Mouse (Mus musculus) telencephalon, adult 2 months (tissue): ENCODE measurements around the gene Ehd4.

ENCODE experiments used
- DNase-seq: peaks from one replicate; pipeline ENCODE4 v3.0.0-alpha.2; 2011; ENCODE audit warnings: low read depth, low spot score

Gene Ehd4

GRCm38 (mm10) chr2:120144390-120144789 is 10.0 kb downstream of the Ehd4 start:
- no peak for DNase-seq

- no peak for DNase-seq
Observed at GRCm38 (mm10) chr2:120142336-120142735, 12.1 kb downstream of the Ehd4 start.

GRCm38 (mm10) chr2:120141671-120142070 is 12.7 kb downstream of the Ehd4 start:
- DNase-seq = no peak

- no peak for DNase-seq
Observed at GRCm38 (mm10) chr2:120140326-120140725, 14.1 kb downstream of the Ehd4 start.

GRCm38 (mm10) chr2:120139091-120139490 is 15.3 kb downstream of the Ehd4 start:
- no peak for DNase-seq

GRCm38 (mm10) chr2:120137281-120137680 is 17.1 kb downstream of the Ehd4 start:
- no peak for DNase-seq

- no peak for DNase-seq
Observed at GRCm38 (mm10) chr2:120134453-120135075, 19.8 kb downstream of the Ehd4 start.

GRCm38 (mm10) chr2:120131881-120132280 is 22.5 kb downstream of the Ehd4 start:
- no peak for DNase-seq

GRCm38 (mm10) chr2:120129252-120129908 is 25.0 kb downstream of the Ehd4 start:
- DNase-seq = no peak

GRCm38 (mm10) chr2:120128611-120129051 is 25.8 kb downstream of the Ehd4 start:
- DNase-seq = no peak

GRCm38 (mm10) chr2:120128011-120128410 is 26.4 kb downstream of the Ehd4 start:
- no peak for DNase-seq

GRCm38 (mm10) chr2:120126901-120127300 is 27.5 kb downstream of the Ehd4 start:
- no peak for DNase-seq

GRCm38 (mm10) chr2:120126408-120126807 is 28.0 kb downstream of the Ehd4 start:
- no peak for DNase-seq

- no peak for DNase-seq
Observed at GRCm38 (mm10) chr2:120125461-120125860, 28.9 kb downstream of the Ehd4 start.

GRCm38 (mm10) chr2:120124946-120125345 is 29.5 kb downstream of the Ehd4 start:
- no peak for DNase-seq

- no peak for DNase-seq
Observed at GRCm38 (mm10) chr2:120124096-120124495, 30.3 kb downstream of the Ehd4 start.

- no peak for DNase-seq
Observed at GRCm38 (mm10) chr2:120122983-120123382, 31.4 kb downstream of the Ehd4 start.

- DNase-seq = no peak
Observed at GRCm38 (mm10) chr2:120117346-120117745, 37.1 kb downstream of the Ehd4 start.

GRCm38 (mm10) chr2:120116362-120116761 is 38.0 kb downstream of the Ehd4 start:
- no peak for DNase-seq

- DNase-seq = no peak
Observed at GRCm38 (mm10) chr2:120114977-120115376, 39.4 kb downstream of the Ehd4 start.

GRCm38 (mm10) chr2:120113963-120114362 is 40.4 kb downstream of the Ehd4 start:
- DNase-seq = no peak

- DNase-seq = no peak
Observed at GRCm38 (mm10) chr2:120113476-120113875, 40.9 kb downstream of the Ehd4 start.

GRCm38 (mm10) chr2:120111596-120111995 is 42.8 kb downstream of the Ehd4 start:
- DNase-seq = no peak
